Mouse (Mus musculus) E14TG2a.4 (cell line): ENCODE data around the gene Crtac1.

Experiments
- H3K27me3 ChIP-seq: 2 replicates; pipeline ENCODE4 v1.6.1; 2014; ENCODE audit warnings: low read length, control low read depth; ENCODE audit not compliant: insufficient read depth
- H3K36me3 ChIP-seq: 2 replicates; pipeline ENCODE4 v1.6.1; 2014; ENCODE audit warnings: low read length, control low read depth; ENCODE audit not compliant: insufficient read depth
- H3K4me1 ChIP-seq: replicated peaks from 2 replicates; pipeline ENCODE4 v1.6.1; 2014; ENCODE audit warnings: low read depth, low read length, control low read depth
- H3K4me3 ChIP-seq: replicated peaks from 2 replicates; pipeline ENCODE4 v1.5.1; 2014; ENCODE audit warnings: mild to moderate bottlenecking, low read length
- H3K9me3 ChIP-seq: 2 replicates; pipeline ENCODE4 v1.6.1; 2014; ENCODE audit warnings: low read length, control low read depth
- CTCF ChIP-seq: conservative IDR thresholded peaks from 2 replicates; pipeline ENCODE4 v1.5.1; 2014; ENCODE audit warnings: low read length
- NANOG ChIP-seq: IDR thresholded peaks from 2 replicates; pipeline ENCODE4 v1.6.1; 2014; ENCODE audit warnings: borderline replicate concordance, low read length, mixed read lengths
- POU5F1 ChIP-seq: IDR thresholded peaks from 2 replicates; pipeline ENCODE4 v1.6.1; 2014; ENCODE audit warnings: low read length, borderline replicate concordance

The Crtac1 gene

GRCm38 (mm10) chr19:42454481-42455236 lies 23.1 kb upstream of the Crtac1 start:
- no peak overlapping the region for H3K4me3 ChIP-seq
- peaks cover 28% of the 10 kb centered on the region for H3K4me1 ChIP-seq
- 0 out of 2 replicates have a peak, but pooled peaks cover 4% of the 10 kb centered on the region for H3K27me3 ChIP-seq
- no peaks in the 10 kb centered on the region for H3K9me3 ChIP-seq
- TF ChIP-seq CTCF (no peak), POU5F1 (no peak)
- H3K36me3 ChIP-seq: no peaks in the 10 kb centered on the region

GRCm38 (mm10) chr19:42454006-42454405 lies 22.4 kb upstream of the Crtac1 start:
- TF ChIP-seq POU5F1 (no peak), CTCF (no peak), NANOG (no peak)
- Histone ChIP-seq H3K27me3 (0 out of 2 replicates have a peak, but pooled peaks cover 4% of the 10 kb centered on the region), H3K4me1 (peaks cover 25% of the 10 kb centered on the region), H3K9me3 (no peaks in the 10 kb centered on the region), H3K4me3 (no peak overlapping the region), H3K36me3 (no peaks in the 10 kb centered on the region)

GRCm38 (mm10) chr19:42452539-42452938 lies 21.0 kb upstream of the Crtac1 start:
- H3K9me3 ChIP-seq: no peaks in the 10 kb centered on the region
- no peaks in the 10 kb centered on the region for H3K36me3 ChIP-seq
- no peak for TF ChIP-seq CTCF
- no peak for TF ChIP-seq POU5F1
- TF ChIP-seq NANOG: no peak
- H3K4me1 ChIP-seq: peaks cover 17% of the 10 kb centered on the region
- H3K4me3 ChIP-seq: no peak overlapping the region
- no peaks in the 10 kb centered on the region for H3K27me3 ChIP-seq

- Histone ChIP-seq H3K27me3 (0 out of 2 replicates have a peak, but pooled peaks cover 4% of the 10 kb centered on the region), H3K9me3 (no peaks in the 10 kb centered on the region), H3K4me1 (no peaks in the 10 kb centered on the region), H3K36me3 (no peaks in the 10 kb centered on the region), H3K4me3 (no peak overlapping the region)
- TF ChIP-seq CTCF (no peak), NANOG (no peak), POU5F1 (no peak)
Measured at GRCm38 (mm10) chr19:42448539-42448938, 17.0 kb upstream of the Crtac1 start.

- TF ChIP-seq POU5F1: no peak
- TF ChIP-seq NANOG: no peak
- TF ChIP-seq CTCF: peak; percentile 94
- Histone ChIP-seq H3K4me1 (peaks cover 18% of the 10 kb centered on the region), H3K4me3 (no peak overlapping the region), H3K36me3 (no peaks in the 10 kb centered on the region), H3K27me3 (0 out of 2 replicates have a peak, but pooled peaks cover 4% of the 10 kb centered on the region), H3K9me3 (no peaks in the 10 kb centered on the region)
Measured at GRCm38 (mm10) chr19:42443887-42444409, 12.4 kb upstream of the Crtac1 start.

- Histone ChIP-seq H3K9me3 (no peaks in the 10 kb centered on the region), H3K36me3 (no peaks in the 10 kb centered on the region), H3K4me3 (no peak overlapping the region), H3K4me1 (peaks cover 22% of the 10 kb centered on the region), H3K27me3 (0 out of 2 replicates have a peak, but pooled peaks cover 4% of the 10 kb centered on the region)
- no peak for TF ChIP-seq NANOG
- TF ChIP-seq CTCF: no peak
- no peak for TF ChIP-seq POU5F1
Measured at GRCm38 (mm10) chr19:42443266-42443665, 11.7 kb upstream of the Crtac1 start.

DNA sequence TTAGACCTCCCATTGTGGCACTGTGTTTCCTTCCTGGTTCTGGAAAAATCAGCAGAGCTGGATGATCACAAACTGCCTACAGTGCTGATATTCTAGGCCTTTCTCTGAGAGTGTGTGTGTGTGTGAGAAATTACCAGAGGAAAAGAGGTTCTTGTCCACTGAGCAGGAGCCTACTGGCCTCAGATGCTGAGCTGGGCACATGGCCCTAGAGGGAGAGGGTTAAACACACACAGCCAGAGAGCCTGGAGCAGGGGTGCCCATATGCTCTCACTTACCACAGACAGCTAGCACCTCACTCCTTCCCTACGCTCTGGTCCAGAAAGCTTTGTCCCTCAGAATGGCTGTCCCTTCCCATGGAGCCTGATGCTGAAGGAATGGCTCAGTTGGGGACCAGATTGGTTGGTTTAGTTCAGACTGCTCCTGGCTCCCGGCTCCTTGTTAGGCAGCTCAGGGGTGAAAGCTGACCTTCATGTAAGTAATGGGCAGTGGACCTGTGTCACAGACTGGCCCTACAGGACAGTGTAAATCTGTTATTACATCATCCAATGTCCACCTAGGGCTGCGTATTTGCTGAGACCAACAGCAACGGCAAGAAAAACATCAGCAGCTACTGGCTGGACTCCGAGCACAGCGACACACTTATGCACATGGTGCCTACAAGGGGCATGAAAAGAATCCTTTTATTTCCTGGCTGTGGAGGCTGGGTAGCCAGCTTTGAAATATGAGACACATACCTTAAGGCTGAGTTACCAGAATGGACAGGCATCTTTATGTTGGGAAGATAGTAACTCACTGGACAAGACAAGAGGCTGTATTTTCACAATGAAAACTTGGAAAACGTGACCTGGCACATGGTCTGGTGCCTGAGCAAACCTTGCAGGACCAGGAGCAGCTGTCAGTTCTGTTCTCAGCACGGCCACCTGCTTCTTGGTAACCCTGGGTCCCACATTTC lies 10.9 kb upstream of the Crtac1 start:
- H3K36me3 ChIP-seq: no peaks in the 10 kb centered on the region
- no peaks in the 10 kb centered on the region for H3K9me3 ChIP-seq
- TF ChIP-seq CTCF (no peak), POU5F1 (no peak), NANOG (no peak)
- peaks cover 22% of the 10 kb centered on the region for H3K4me1 ChIP-seq
- H3K27me3 ChIP-seq: peaks cover 11% of the 10 kb centered on the region
- no peak overlapping the region for H3K4me3 ChIP-seq

DNA sequence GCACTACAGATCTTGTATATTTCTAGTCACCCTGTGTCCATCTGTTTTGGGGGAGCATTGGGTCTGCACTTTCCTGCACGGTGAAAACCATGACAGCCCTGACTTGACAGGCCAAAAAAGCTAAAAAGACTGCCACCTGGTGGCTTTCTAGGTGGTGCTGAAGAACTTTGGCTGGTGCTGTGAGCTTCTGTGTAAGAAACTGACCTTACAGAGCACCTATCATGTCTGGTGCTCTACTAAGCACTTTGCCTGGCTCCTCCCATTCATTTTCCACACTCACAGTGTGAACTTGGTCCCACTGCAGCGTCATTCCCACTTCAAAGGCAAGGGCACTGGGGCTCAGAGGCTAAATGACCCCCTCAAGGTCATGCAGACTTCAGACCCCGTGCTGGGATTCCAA lies 8.5 kb upstream of the Crtac1 start:
- Histone ChIP-seq H3K9me3 (no peaks in the 10 kb centered on the region), H3K4me1 (peaks cover 22% of the 10 kb centered on the region), H3K27me3 (peaks cover 25% of the 10 kb centered on the region), H3K36me3 (no peaks in the 10 kb centered on the region), H3K4me3 (no peak overlapping the region)
- TF ChIP-seq POU5F1: no peak
- peak; percentile 43 for TF ChIP-seq CTCF
- TF ChIP-seq NANOG: no peak

DNA sequence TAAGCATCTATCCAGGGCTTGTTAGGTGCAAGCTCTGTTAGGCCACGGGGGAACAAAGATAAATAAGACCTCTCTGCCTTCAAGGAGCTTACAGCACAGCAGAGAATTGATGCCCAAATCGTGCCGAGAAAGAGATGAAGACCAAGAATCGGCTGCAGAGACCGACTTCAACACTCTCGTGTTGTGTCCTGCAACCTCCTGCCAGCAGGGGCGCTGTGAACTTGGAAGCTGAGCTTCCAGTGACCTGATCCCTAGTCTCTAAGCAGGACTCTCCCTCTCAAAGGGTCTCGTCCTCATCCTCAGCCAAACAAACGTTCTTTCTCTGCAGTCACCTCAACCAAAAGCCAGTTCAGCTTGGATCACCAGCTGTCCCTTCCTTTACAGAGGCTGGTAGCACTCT lies 7.8 kb upstream of the Crtac1 start:
- H3K27me3 ChIP-seq: peaks cover 33% of the 10 kb centered on the region
- H3K4me3 ChIP-seq: 0 out of 2 replicates have a peak overlapping the region, but pooled peaks have one; percentile 2
- H3K9me3 ChIP-seq: no peaks in the 10 kb centered on the region
- H3K36me3 ChIP-seq: no peaks in the 10 kb centered on the region
- H3K4me1 ChIP-seq: peaks cover 22% of the 10 kb centered on the region
- peak; percentile 63 for TF ChIP-seq CTCF
- TF ChIP-seq POU5F1: no peak
- TF ChIP-seq NANOG: no peak
